Mouse (Mus musculus) spleen, postnatal 36 days (tissue): ENCODE data around the gene Sufu.

Source experiments
- DNase-seq, 2 experiments: peaks; one replicate each; pipeline ENCODE4 v3.0.0; 2022; ENCODE audit warnings: low spot score in 2 of 2, mixed read lengths in 1 of 2

Gene Sufu

DNA sequence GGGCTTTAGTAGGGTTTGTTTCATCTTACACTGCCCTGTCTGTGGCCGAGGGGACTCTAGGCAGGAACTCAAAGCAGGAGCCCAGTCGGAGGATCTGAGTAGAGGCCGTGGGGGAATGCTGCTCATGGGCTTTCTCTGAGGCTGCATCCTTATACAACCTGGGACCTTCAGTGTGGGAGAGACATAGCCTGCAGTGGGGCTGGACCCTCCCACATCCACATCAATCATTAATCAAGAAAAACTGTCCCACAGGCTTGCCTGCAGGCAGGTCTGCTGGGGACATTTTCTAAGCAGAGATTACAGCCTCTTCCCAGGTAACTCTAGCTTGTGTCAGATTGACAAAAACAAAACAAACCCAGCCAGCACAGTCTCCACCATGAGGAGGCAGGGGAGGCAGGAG is 65.9 kb downstream of the Sufu start:
- DNase-seq, result no peak

DNA sequence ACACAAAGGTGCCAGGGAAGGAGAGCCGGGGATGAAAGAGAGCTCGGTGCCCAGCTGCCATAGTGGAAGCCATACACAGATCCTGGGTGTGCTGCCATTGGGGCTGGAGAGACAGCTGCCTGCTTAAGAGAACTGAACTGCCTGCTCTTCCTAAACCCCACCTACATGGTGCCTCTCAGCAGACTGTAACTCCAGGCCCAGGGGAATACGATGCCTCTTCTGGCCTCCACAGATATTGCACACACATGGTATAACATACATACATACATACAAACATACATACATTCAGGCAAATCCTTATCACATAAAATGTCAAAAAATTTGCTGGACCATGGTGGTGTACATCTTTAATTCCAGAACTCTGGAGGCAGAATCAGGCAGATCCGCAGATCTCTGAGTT is 66.8 kb downstream of the Sufu start:
- no peak for DNase-seq

DNA sequence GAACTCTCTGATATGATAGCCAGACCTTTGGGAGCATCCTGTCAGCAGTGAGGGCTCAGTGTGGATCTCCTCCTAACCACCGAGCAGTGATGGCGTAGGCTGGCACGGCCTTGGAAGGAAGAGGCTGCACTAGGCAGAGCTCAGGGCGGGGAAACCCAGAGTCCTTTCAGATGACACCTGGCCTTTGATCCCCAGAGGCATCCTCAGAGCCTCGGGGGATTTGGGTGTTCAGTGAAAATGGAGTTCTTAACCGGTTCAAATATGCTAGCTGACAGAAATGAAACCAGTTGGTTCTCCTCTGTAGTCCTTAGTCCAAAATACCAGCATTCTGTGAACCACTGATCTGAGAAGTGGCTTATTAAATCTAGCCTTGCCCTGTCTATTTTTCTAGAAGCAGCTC is 69.5 kb downstream of the Sufu start:
- DNase-seq, result peak; percentile 91 to 93

DNA sequence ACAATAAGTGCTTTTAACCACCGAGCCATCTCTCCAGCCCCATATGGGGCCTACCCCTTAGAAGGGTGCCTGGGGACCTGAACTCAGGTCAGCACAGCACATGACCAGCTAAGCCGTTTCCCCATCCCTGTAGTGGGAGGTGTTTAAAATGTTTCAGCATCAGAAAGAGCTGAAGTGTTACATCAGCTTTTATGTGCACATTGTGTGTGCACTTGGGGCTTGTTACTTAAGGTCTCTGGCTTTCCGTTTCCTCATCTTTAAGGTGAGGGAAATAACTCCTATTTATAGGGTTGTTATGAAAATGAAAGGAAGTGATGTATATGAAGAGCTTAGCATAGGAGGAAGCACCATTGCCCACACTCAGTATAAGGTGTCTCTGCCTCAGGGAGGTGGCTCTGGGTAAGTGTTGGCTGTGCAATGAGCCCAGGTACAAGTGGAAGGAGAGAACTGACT is 70.4 kb downstream of the Sufu start:
- DNase-seq, result peak; percentile 62 to 72

DNA sequence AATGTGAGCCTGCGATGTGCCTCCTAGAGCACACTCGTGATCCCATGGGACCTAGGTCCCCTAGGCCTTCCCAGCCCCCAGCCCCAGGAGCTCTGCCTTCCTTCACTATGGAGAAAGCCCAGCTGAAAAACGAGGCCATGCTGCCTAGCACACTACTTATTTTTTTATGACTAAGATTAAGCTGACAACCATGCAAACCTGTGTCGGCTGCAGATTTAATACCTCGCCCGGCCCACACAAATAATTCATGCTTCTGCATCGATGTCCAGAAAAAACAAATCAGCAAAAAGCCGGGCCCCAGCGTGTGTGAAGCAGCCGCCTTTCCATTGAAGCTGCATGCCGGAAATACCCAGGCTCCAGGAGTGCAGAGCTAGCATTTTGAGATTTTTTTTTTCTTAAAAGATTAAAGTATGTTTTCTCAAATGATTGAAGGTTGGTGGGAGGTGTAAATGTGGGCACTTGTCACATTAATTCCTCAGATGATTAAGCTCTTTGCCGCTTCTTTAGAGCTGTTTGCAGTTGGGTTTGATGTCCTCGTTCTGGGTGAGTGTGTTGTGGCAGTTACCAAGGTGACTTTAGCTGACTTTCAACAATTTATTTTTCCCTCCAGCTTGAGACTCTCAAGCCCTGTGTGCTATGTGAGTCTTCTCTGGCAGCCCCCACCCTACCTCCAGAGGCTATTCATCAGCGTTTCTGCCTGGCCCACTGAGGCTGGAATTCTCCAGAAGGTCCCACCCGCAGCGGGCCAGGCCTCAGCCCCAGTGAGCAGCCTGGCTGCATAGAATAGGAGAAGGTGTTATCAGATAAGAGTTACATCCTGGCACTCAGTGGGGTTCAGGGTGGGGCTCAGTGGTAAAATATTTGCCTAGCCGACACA is 73.9 kb downstream of the Sufu start:
- DNase-seq, result no peak

DNA sequence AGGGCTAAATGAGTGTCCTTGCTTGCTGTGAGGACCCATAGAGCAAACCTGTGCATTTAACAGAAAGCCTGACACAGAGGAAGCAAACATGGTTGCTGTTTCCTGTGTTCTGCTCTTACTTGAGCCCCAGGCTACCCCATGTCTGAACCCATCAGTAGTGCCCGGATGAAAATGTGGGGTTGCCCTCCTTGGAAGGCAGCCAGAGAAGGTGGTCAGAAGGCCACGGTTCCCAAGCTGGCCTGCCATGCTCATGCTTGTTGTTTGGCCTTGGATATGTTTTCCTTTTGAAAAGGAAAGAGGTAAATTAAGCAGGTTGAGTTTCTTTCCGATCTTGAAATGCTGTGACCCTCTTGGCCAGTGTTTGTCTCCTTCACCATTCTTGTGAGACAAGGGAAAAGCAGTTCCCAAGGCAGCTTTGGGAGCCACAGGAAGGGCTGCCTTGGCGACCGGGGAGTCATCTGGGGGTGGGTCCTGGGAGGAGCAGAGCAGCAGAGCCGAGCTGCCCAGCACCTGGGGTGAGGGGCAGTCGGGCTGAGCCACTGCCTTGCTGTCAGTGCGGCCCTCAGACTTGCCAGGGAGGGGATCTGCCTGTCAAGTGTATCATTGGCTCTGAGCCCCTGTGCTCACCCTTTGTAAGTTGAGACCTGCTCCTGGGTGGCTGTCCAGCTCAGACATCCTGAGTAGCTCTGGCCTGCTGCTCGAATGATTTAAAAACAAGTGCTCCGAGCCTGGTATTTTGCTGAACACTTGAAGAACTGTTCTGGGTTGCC is 74.8 kb downstream of the Sufu start:
- DNase-seq, result no peak

DNA sequence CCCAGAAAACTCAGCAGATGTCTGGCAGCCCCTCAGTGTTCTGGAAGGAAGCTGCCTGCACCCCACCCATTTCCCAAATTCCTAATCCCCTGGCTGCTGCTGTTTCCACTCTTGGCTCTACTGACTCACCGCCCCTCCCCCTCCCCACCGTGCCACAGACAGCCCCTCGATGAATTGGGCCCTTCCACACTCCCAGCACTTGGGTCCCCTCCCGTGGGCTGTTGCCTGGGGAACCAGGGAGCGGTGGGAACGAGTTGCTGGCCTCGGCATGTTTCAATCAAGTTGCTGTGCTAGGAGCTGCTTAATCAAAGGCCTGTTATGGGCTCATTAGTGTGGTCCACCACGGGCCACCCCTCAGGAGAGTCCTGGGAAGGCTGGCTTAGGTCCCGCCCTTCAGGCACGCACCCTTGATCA is 80.7 kb downstream of the Sufu start:
- no peak for DNase-seq

DNA sequence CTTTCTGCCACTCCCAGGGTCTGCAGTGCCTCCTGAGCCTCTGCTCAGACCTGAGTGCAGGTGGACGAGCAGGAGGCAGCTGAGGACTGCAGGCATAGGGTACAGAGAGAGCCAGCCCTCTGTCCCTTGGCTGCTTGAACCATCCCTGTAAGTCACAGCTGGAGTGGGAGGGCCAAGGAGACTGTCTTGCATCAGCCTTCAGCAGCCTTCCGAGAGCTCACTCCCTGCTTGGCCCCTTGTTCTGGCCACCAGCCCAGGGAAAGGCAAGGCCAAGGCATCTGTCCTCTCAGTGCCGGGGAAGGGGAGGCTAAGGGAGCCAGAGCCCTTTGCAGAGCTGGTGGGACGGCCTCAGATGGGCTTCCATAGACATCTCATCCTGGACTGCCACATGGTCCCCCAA is 81.5 kb downstream of the Sufu start:
- no peak for DNase-seq

DNA sequence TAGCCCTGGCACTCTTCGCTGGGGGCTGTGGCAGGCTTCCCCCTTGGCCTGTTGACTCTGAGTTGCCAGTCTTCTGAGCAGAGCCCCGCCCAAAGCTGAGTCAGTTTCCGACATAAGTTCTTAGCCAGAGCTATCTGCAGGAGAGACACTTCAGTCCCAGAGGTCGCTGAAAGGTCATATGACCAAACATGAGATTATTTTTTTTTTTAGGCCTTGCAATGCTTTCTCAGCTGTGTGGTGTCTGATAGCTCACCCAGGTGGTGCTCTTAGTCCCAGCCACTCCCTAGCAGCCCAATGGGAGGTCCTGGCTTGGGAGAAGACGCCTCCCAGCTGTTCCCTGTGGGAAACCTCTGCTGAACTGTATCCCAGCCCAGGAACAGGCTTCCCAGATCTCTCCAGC is 82.1 kb downstream of the Sufu start:
- peak in 1 of 2 experiments; percentile 36 for DNase-seq

DNA sequence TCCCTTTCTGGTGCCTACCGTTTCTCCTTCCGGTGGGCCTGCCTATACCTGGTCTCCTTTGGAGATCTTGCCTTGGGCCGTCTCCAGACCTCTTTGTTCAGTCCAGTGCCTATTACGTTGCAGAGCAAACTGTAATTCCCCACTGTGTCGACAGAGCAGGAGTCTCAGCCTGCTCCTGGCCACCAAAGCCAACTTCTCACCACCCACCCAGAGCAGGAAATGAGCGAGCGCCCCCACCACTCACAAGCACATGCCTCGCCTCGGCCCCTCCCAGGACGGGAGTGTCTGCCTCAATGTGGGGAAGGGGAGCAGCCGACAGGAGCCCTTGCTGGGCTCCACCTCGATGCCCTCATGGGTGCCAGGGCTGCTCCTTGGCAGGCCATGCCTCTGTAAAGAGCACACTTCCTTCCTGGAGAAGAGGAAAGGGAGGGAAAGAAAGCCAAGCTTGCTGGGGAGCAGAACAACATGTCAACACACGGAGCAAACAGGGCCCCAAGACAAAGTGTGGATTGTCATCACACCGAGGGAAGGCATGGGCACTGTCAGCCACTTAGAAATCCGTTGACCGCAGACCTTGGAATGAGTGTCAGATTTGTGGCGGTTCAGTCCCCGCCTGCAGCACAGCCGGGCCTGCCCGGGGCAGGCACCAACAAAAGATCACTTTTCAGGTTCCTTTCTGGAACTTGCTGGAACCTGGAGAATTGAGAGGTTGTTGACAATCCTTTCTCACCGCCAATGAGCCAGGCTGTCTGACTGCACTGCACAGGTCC is 82.8 kb downstream of the Sufu start:
- DNase-seq, result no peak

DNA sequence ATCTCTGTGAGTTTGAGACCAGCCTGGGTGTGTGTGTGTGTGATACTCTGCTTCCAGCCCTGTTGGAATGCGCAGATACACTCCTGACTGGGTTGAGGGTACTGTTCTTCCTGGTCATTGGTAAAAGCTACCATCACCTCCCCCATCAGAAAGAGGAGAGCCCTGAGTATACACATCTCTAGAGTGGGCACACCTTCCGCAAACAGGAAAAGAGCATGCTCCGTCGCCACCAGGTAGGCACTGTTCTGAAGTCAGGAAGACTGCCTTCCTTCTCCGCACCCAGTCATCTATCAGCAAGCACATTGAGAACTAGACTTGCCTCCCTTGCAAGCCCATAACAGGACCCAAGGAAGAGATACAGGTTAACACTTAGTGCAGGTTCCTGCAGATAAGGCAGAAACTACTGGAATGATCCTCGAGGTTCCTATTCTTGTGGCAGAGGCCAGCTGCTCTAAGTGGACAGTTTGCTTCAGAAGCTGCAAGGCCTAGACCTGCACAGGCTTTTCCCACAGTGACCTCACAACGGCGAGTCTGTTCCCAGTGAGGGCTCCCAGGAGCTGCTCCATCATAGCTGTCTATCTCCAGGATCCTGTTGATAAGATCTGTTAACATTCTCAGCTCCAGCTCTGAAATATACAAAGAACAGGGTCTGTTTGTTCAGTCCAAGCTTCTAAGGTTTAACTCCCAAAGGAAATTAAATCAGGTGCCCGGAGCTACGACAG is 84.1 kb downstream of the Sufu start:
- DNase-seq, result no peak

DNA sequence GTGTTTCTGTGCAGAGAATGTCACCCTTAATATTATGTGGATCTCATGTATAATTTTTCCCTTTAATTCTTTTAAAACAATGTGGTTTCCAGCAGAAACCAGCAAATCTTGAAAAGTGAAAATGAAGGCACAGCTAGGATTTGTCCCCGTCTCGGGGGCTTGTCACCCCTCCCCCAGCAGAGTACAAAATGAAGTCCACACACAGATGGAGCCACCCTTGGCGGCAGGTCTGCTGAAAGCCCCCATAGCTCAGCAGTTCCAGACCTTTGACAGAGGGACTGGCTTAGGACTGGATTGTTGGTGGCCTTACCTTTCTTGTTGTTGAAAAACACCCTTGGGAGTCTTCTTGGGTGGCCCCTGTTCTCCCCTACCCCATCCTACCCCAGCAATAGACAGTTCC is 84.7 kb downstream of the Sufu start:
- no peak for DNase-seq

DNA sequence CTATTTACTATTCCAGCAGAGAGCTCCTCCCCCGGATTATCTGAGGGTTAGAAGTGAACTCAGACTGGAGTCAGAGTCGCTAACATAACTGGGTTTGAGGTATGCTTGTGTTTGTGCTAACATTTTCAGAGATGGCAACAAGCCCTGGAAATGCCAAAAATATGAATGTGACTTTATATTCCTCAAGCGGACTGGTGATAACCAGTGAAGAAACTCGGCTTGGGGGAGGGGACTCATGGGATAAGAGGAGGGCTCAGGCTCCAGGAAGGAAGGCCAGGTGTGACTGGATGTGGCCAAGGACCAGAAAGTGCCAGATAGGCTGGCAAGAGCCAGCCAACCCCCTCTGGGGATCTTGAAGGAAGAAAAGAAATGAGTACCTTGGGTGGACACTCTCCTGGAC is 85.1 kb downstream of the Sufu start:
- no peak for DNase-seq

DNA sequence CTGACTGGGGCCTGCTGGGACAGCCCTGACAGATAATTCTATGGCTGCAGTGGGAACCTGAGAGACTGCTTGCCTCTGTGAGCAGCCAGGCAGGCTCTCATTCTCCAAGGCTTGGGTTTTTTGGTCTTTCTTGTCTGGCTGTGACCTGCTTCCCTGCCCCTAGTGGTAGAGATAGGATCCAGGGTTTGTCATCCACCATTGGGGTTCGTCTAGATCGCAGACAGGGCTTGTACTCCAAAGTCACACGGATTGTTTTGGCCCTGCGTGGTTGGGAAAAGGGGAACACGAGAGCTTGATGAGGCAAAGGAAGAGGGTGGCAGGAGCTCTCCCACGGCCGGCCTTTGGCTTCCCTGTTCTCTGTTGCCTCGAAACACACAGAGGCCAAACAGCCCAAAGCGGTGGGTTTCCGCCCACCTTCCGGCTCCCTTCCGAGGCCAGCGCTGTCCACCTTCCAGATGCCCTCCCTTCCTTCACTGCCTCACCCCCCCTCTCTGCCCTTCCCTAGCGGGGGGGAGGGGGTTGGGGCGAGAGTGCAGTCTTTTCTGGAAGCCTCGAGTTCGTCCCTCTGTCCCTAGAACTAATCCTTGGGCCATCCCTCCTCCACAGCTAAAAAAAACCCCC is 86.3 kb downstream of the Sufu start:
- no peak for DNase-seq

DNA sequence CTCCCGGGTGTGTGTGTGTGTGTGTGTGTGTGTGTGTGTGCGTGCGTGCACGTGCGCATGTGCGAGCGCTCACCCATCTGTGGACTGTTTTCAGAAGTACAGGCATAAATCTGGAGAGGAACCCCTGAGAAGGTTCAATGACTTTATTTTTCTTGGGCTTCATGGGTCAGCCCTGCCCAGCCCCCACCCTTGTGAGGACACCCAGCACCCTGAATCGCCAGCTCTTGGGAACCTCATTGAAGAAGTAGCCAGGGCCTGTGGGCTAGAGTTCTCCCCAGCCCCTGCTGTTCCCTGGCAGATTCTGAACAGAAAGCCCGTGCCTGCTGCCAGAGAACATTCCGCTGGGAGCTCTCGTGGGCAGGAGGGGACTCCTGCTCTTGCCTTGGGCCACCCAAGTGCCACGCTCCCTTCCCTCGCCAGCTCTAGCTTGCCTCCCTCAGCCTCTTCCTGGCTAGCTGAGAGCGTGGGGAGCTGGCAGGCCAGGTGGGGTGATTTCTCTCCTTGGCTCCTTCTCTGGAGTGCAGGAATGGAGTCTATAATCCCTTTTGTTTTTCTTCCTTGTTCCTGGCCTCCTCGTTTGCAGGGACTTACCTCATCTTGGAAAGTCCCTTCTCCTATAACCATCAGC is 87.1 kb downstream of the Sufu start:
- peak in 1 of 2 experiments; percentile 54 for DNase-seq

DNA sequence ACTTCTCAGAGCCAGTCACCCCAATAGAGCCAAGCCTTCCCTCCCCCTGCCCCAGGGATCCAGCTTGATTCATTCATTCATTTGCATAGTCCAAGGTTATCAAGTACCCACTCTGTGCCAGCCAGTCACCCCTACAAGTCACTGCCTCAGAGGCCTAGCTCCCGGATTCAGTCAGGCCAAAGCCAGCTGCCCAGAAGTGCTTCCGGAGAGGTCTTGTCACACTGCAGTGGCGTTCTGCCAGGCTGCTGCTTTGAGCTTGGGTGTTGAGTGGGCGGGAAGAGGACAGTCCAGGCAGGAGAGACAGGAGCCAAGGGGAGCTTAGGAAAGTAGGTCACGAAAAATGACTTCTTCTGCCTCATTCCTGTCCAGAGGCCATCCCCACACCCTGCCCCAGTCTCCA is 87.8 kb downstream of the Sufu start:
- DNase-seq, result no peak

DNA sequence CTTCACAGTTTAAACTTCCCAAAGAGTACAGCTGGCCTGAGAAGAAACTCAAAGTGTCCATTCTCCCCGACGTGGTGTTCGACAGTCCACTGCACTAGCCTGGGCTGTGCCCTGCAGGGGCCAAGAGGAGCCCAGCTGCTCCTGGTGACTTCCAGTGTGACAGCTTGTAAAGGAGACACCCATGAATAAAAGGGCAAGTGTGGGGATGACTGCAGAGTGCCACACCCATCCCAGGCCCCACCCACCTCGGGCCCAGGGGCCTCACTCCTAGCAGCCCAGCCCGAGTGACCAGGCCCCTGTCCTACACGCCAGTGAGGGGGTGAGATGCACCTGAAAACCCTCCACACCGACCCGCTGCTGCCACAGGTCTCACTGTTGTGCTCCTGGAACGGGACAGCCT is 89.2 kb downstream of the Sufu start:
- DNase-seq, result no peak

DNA sequence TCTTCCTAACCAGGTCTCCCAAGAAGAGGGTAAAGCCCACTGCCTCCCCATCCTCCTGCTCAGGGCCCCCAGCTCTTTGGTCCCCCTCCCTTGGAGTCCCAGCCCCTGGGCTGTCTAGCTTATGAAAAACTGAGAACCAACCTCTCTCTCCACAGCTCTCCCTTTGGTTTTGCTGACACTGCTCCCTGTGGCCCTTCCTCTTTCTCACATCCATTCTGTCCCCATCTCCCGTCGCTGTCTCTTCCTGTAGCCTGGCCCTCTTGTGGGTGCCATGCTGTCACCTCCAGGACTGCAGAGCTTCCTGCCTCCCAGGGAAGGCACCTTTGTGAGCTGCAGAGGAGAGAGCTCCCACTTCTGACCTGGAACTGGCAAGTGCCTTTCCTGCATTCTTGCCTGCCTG is 90.0 kb downstream of the Sufu start:
- no peak for DNase-seq

DNA sequence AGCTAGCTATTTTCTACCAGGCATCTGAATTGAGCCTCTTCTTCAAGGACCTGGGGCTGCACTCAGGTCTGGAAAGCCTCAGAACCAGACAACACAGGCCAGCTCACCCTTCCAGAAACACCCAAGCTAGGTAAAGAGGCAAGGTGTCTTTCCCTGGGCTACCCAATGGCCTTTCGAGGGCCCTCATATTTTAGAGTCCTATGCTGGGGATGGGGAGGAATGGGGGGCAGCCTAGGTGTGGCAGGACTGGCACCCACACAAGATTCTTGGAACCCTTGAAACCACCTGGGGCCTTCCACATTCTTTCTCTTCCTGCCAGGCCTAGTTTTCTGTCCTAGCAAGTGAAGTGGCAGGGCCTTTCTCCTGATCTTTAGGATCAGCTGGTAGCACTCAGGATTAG is 92.8 kb downstream of the Sufu start:
- DNase-seq, result no peak

DNA sequence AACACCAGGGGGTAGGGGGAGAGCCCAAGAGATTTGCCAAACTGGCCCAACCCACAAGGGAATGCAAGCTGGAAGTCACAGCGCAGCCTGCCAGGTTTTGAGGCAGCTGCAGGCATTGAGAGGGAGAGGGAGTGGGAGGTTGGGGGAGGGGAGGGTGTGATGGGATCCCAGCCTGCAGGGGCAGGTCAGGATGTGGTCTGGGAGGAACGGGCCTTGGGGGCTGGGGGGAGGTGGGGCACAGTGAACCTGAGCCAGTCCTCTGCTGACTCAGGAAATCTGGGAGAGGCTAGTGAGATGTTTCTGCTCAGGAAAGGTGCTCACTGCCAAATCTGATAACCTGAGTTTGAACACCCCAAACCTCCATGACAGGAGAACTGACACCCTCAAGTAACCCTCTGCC is 93.9 kb downstream of the Sufu start:
- no peak for DNase-seq

DNA sequence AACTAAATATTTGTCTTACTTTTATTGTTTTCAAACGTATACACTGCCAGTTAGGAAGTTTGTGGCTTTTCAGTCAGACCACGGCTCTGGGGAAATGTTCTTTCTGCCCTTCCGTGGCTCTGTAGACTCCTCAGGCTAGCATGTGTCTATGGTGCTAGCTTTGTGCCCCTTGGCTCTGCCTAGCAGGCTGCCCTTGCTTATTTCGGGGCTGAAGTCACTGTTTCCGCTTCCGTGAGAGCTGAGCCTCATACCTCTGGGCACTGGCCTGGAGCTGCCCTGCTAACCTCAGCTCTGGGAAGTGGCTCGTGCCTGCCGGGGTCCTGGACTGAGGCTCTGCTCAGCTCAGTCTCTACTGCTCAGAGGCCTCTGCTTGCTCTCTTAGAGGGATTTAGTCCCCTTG is 98.4 kb downstream of the Sufu start:
- no peak for DNase-seq
